Mouse (Mus musculus) cerebellum, adult 11-12 months (tissue): ENCODE results near the gene Morc2b.
"Not testable (repeated sequence)": the region's sequence is repeated elsewhere in the genome, so short reads cannot be mapped to it uniquely, and the experiment has no call there.

Experiments used
- DNase-seq: peaks from one replicate; pipeline ENCODE4 v3.0.0; 2022

Gene Morc2b

GRCm38 (mm10) chr17:33139261-33139820 is at the start of gene Morc2b:
Gene Morc2b (minus strand): TSS chr17:33139683.
- DNase-seq: no peak

- DNase-seq: not testable (repeated sequence)
Measured at GRCm38 (mm10) chr17:33168147-33168546, 28.7 kb upstream of the Morc2b start, which contains the start of gene Olfr55. Gene Olfr55 (plus strand): TSS chr17:33168447.

- DNase-seq: no peak
Measured at GRCm38 (mm10) chr17:33126257-33126656, 13.2 kb downstream of the Morc2b start.

- no peak for DNase-seq
Measured at GRCm38 (mm10) chr17:33124546-33124945, 14.9 kb downstream of the Morc2b start.

GRCm38 (mm10) chr17:33097396-33097795 is 42.1 kb downstream of the Morc2b start:
- no peak for DNase-seq

GRCm38 (mm10) chr17:33092391-33093193 is 46.9 kb downstream of the Morc2b start:
- DNase-seq: peak; percentile 81

GRCm38 (mm10) chr17:33091630-33092029 is 47.9 kb downstream of the Morc2b start:
- DNase-seq: no peak

- peak; percentile 93 for DNase-seq
Measured at GRCm38 (mm10) chr17:33089220-33089949, 50.1 kb downstream of the Morc2b start, which contains the start of gene Zfp563. Gene Zfp563 (plus strand): TSS chr17:33089310.

GRCm38 (mm10) chr17:33067958-33068357 is 71.5 kb downstream of the Morc2b start, which contains the start of gene 4921501E09Rik:
Gene 4921501E09Rik (minus strand): TSS chr17:33068058.
- DNase-seq: no peak
